Mouse (Mus musculus) bone marrow macrophage, adult 2 months (primary cell): ENCODE measurements around the gene Dnah7a.
"Not testable (repeated sequence)": the region's sequence is repeated elsewhere in the genome, so short reads cannot be mapped to it uniquely, and the experiment has no call there.

ENCODE experiments used
- CTCF ChIP-seq: IDR thresholded peaks from 2 replicates; pipeline ENCODE4 v1.5.1; 2012; ENCODE audit warnings: low read depth, mild to moderate bottlenecking, low read length, moderate library complexity
- POLR2A ChIP-seq: IDR thresholded peaks from 2 replicates; pipeline ENCODE4 v1.6.1; 2012; ENCODE audit warnings: mild to moderate bottlenecking, low read depth, low read length, borderline replicate concordance

DNA sequence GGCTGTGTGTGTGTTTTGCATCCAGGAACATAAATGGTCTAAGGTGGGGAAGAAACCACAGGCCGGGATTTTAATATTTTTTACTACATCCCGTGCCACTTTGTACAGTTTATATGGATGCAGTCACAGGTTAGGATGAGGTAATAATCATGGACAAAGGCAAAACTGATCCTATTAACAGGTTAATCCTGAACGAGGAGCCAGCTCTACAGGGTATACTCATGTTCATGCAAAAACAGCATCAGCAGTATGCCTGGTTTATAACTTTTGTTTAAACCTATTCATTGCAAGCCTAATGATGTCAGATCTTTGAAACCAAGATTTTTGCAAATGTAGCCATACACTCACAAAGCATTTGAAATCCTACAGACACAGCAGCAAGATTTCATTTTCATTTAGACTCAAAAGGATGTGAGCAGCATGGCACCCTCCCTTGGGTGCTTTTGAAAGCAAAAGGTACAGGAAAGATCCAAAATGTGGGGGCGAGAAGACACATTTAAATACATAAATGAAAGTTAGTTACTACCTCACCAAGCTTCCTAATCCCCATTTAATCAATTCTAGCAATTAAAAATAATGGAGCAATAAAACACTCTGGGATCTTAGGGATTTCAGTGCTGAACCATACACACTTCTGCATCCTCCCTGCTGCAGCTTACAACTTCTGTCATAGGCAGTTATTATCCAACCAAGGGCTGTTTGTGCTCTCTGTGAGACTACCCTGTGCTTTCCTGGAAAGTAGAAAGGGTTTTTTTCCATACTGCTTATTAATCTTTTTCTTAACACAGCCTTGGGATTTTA is 239.9 kb downstream of the Dnah7a start:
- TF ChIP-seq POLR2A, CTCF: not testable (repeated sequence)
